Mouse (Mus musculus) thymus, postnatal 0 days (tissue): ENCODE measurements around the gene Cacnb1. TPM values are rescaled to one million over a fixed set of nuclear protein-coding genes. Genes with fewer than 3 reads are reported as not detected.

Source experiments
- DNase-seq: peaks from one replicate; pipeline ENCODE4 v3.0.0-alpha.2; 2015; ENCODE audit warnings: low spot score
- polyA plus RNA-seq: library from polyadenylated mRNA; unstranded; fragments of >200 nt; fragmentation: Nextera tagmentation; extraction: Ambion mirVana; gene quantifications from 2 replicates; pipeline ENCODE4 v1.2.1, GENCODE M21; 2015

The Cacnb1 gene
- polyA plus RNA-seq, 1 experiment from 2014 or later = 5.0 TPM

GRCm38 (mm10) chr11:97987551-97988526, 35.0 kb downstream of the Cacnb1 start:
- DNase-seq = peak; percentile 95

- DNase-seq = peak; percentile 33
Observed at GRCm38 (mm10) chr11:97986738-97987465, 35.9 kb downstream of the Cacnb1 start.

GRCm38 (mm10) chr11:97985727-97986677, 36.8 kb downstream of the Cacnb1 start, which contains the start of gene Plxdc1:
Gene Plxdc1, minus strand, starts transcription at chr11:97986444.
- peak; percentile 57 for DNase-seq

GRCm38 (mm10) chr11:97983983-97984382, 38.9 kb downstream of the Cacnb1 start:
- peak; percentile 62 for DNase-seq

- DNase-seq = no peak
Observed at GRCm38 (mm10) chr11:97983506-97983905, 39.3 kb downstream of the Cacnb1 start.

- no peak for DNase-seq
Observed at GRCm38 (mm10) chr11:97982721-97983120, 40.1 kb downstream of the Cacnb1 start.

- no peak for DNase-seq
Observed at GRCm38 (mm10) chr11:97980531-97980966, 42.3 kb downstream of the Cacnb1 start.

- no peak for DNase-seq
Observed at GRCm38 (mm10) chr11:97979824-97980495, 42.9 kb downstream of the Cacnb1 start.

GRCm38 (mm10) chr11:97978392-97978791, 44.4 kb downstream of the Cacnb1 start:
- DNase-seq = no peak

- peak; percentile 94 for DNase-seq
Observed at GRCm38 (mm10) chr11:97977797-97978196, 45.0 kb downstream of the Cacnb1 start.

GRCm38 (mm10) chr11:97974746-97975145, 48.1 kb downstream of the Cacnb1 start:
- DNase-seq = no peak

- DNase-seq = no peak
Observed at GRCm38 (mm10) chr11:97974141-97974540, 48.7 kb downstream of the Cacnb1 start.

GRCm38 (mm10) chr11:97972434-97972833, 50.4 kb downstream of the Cacnb1 start:
- no peak for DNase-seq

GRCm38 (mm10) chr11:97971232-97971631, 51.6 kb downstream of the Cacnb1 start:
- DNase-seq = peak; percentile 27

- no peak for DNase-seq
Observed at GRCm38 (mm10) chr11:97970771-97971170, 52.1 kb downstream of the Cacnb1 start.

- DNase-seq = no peak
Observed at GRCm38 (mm10) chr11:97968385-97968784, 54.4 kb downstream of the Cacnb1 start.

GRCm38 (mm10) chr11:97967114-97967513, 55.7 kb downstream of the Cacnb1 start:
- no peak for DNase-seq

- DNase-seq = no peak
Observed at GRCm38 (mm10) chr11:97960907-97961306, 61.9 kb downstream of the Cacnb1 start.

GRCm38 (mm10) chr11:97959300-97959680, 63.5 kb downstream of the Cacnb1 start:
- DNase-seq = no peak

GRCm38 (mm10) chr11:97958641-97959299, 64.1 kb downstream of the Cacnb1 start:
- no peak for DNase-seq
